Mouse (Mus musculus) CD4-positive, CD25-positive, alpha-beta regulatory T cell, adult 4 months (primary cell): ENCODE measurements around the gene B3gnt3. TPM values are rescaled to one million over a fixed set of nuclear protein-coding genes. Genes with fewer than 3 reads are reported as not detected.
A peak's percentile ranks its signal among the peaks of the same experiment; 100 is the strongest.
"Not testable (repeated sequence)": the region's sequence is repeated elsewhere in the genome, so short reads cannot be mapped to it uniquely, and the experiment has no call there.

Experiments
- ATAC-seq: one replicate; pipeline ENCODE4 v1.8.0; 2017
- polyA plus RNA-seq, 2 experiments: library from polyadenylated mRNA; unstranded; fragments of 100-300 nt; shearing (Covaris generic); gene quantifications; one replicate each; pipeline ENCODE4 v1.2.1; 2017

Gene B3gnt3
- 1 to 10 TPM; 3.4 to 6.5 TPM for polyA plus RNA-seq

- ATAC-seq, result peak; percentile 64
These were observed at the start of gene B3gnt3 for GRCm38 (mm10) chr8:71701414-71702086. Gene B3gnt3 (minus strand): TSS chr8:71701789.

- ATAC-seq, result not testable (repeated sequence)
These were observed 47.9 kb upstream of the B3gnt3 start for GRCm38 (mm10) chr8:71749321-71750075.

- ATAC-seq, result not testable (repeated sequence)
These were observed 45.5 kb upstream of the B3gnt3 start for GRCm38 (mm10) chr8:71747082-71747481.

GRCm38 (mm10) chr8:71745322-71745721 is 43.7 kb upstream of the B3gnt3 start:
- no peak for ATAC-seq

GRCm38 (mm10) chr8:71742783-71743182 is 41.2 kb upstream of the B3gnt3 start:
- ATAC-seq, result no peak

GRCm38 (mm10) chr8:71741687-71742114 is 40.1 kb upstream of the B3gnt3 start:
- no peak for ATAC-seq

GRCm38 (mm10) chr8:71741226-71741625 is 39.6 kb upstream of the B3gnt3 start:
- ATAC-seq, result no peak

GRCm38 (mm10) chr8:71738316-71738715 is 36.7 kb upstream of the B3gnt3 start:
- not testable (repeated sequence) for ATAC-seq

GRCm38 (mm10) chr8:71731652-71732230 is 30.2 kb upstream of the B3gnt3 start:
- peak; percentile 50 for ATAC-seq

- peak; percentile 75 for ATAC-seq
These were observed 27.4 kb upstream of the B3gnt3 start for GRCm38 (mm10) chr8:71728826-71729620.

- no peak for ATAC-seq
These were observed 26.7 kb upstream of the B3gnt3 start for GRCm38 (mm10) chr8:71728240-71728785.

GRCm38 (mm10) chr8:71725122-71725924 is 23.7 kb upstream of the B3gnt3 start, which contains the start of gene Fcho1:
Gene Fcho1 (minus strand): TSS chr8:71725716.
- ATAC-seq, result peak; percentile 69

GRCm38 (mm10) chr8:71724389-71724788 is 22.8 kb upstream of the B3gnt3 start:
- ATAC-seq, result no peak

- peak; percentile 88 for ATAC-seq
These were observed 21.5 kb upstream of the B3gnt3 start for GRCm38 (mm10) chr8:71723047-71723551.

- ATAC-seq, result no peak
These were observed 18.4 kb upstream of the B3gnt3 start for GRCm38 (mm10) chr8:71719928-71720457.

- no peak for ATAC-seq
These were observed 17.6 kb upstream of the B3gnt3 start for GRCm38 (mm10) chr8:71719218-71719617.

- ATAC-seq, result no peak
These were observed 16.7 kb upstream of the B3gnt3 start for GRCm38 (mm10) chr8:71718252-71718651.

- no peak for ATAC-seq
These were observed 15.5 kb upstream of the B3gnt3 start for GRCm38 (mm10) chr8:71717096-71717495.

- no peak for ATAC-seq
These were observed 15.0 kb upstream of the B3gnt3 start for GRCm38 (mm10) chr8:71716561-71717053.

- no peak for ATAC-seq
These were observed 13.9 kb upstream of the B3gnt3 start for GRCm38 (mm10) chr8:71715531-71715930.

GRCm38 (mm10) chr8:71711574-71711973 is 10.0 kb upstream of the B3gnt3 start:
- no peak for ATAC-seq
